Mouse (Mus musculus) erythroblast, embryonic 14.5 days (primary cell): ENCODE data around the gene Sec16a.

ENCODE experiments used
- GATA1 ChIP-seq: IDR thresholded peaks from 2 replicates; pipeline ENCODE4 v1.6.1; 2012; ENCODE audit warnings: low read length, inconsistent platforms, mixed read lengths
- TAL1 ChIP-seq: IDR thresholded peaks from 3 replicates; pipeline ENCODE4 v1.6.1; 2012; ENCODE audit warnings: low read length, inconsistent platforms, mixed read lengths

GRCm38 (mm10) chr2:26424541-26424940 lies 20.5 kb downstream of the Sec16a start:
- TF ChIP-seq TAL1 (no peak), GATA1 (no peak)
